7 mouse cellular contexts compared by ENCODE assay signal in genomic region chr11:70015677-70016076, GRCm38 (mm10). TPM values are rescaled to one million over a fixed set of nuclear protein-coding genes. Genes with fewer than 3 reads are reported as not detected.
A peak's percentile ranks its signal among the peaks of the same experiment; 100 is the strongest.
DNase-seq lines count a peak whose midpoint lies in the region; ATAC-seq lines count a peak whose summit lies in the region.

No protein-coding gene starts in this region.

- H3K27ac ChIP-seq in lung, embryonic 15.5 days, result no peak overlapping the region
- H3K27ac ChIP-seq in forebrain, embryonic 15.5 days (replicated peaks), result no peak overlapping the region
- no peak overlapping the region for H3K27ac ChIP-seq in limb, embryonic 13.5 days
- H3K27ac ChIP-seq in neural tube, embryonic 15.5 days (replicated peaks), result peak overlapping the region; percentile 81; the same call in 1 of the 2 replicates

- peak overlapping the region; percentile 61; the same call in 1 of the 2 replicates for H3K4me3 ChIP-seq in lung, embryonic 15.5 days
- peak overlapping the region; percentile 54; the same call in 1 of the 2 replicates for H3K4me3 ChIP-seq in forebrain, embryonic 15.5 days
- peak overlapping the region; percentile 62 for H3K4me3 ChIP-seq in limb, embryonic 13.5 days
- peak overlapping the region; percentile 70 for H3K4me3 ChIP-seq in neural tube, embryonic 15.5 days (replicated peaks)

- DNase-seq in lung, postnatal 25 days (ENCODE audit: low spot score), result no peak
- DNase-seq in adrenal gland, adult (ENCODE audit: inconsistent age in 2 of 2, low spot score in 1 of 2), result no peak
- DNase-seq in embryo, embryonic 9.5 days (ENCODE audit: extremely low spot score), result no peak

- peak overlapping the region; percentile 93 for H3K4me2 ChIP-seq in lung, embryonic 15.5 days
- peak overlapping the region; percentile 74 for H3K4me2 ChIP-seq in forebrain, embryonic 15.5 days (replicated peaks)
- peak overlapping the region; percentile 79 for H3K4me2 ChIP-seq in limb, embryonic 13.5 days (replicated peaks)
- peak overlapping the region; percentile 85 for H3K4me2 ChIP-seq in neural tube, embryonic 15.5 days

- no peak overlapping the region for H3K9ac ChIP-seq in lung, embryonic 15.5 days
- H3K9ac ChIP-seq in forebrain, embryonic 15.5 days (replicated peaks), result no peak overlapping the region; the same call in 1 of the 2 replicates
- 0 out of 2 replicates have a peak overlapping the region, but pooled peaks have one; percentile 83 for H3K9ac ChIP-seq in limb, embryonic 13.5 days
- no peak overlapping the region for H3K9ac ChIP-seq in neural tube, embryonic 15.5 days (replicated peaks)

- WGBS in lung, embryonic 15.5 days, result 61% methylated on average over 6 of the region's 6 CpGs
- 68% methylated on average over 6 of the region's 6 CpGs for WGBS in forebrain, embryonic 15.5 days
- 68% methylated on average over 6 of the region's 6 CpGs for WGBS in limb, embryonic 13.5 days
- WGBS in neural tube, embryonic 15.5 days, result 70% methylated on average over 6 of the region's 6 CpGs

- H3K36me3 ChIP-seq in lung, embryonic 15.5 days, result peaks cover 24% of the 10 kb centered on the region
- H3K36me3 ChIP-seq in forebrain, embryonic 15.5 days, result peaks cover 25% of the 10 kb centered on the region
- H3K36me3 ChIP-seq in limb, embryonic 13.5 days, result peaks cover 34% of the 10 kb centered on the region
- H3K36me3 ChIP-seq in neural tube, embryonic 15.5 days, result peaks cover 28% of the 10 kb centered on the region

- no peaks in the 10 kb centered on the region for H3K9me3 ChIP-seq in lung, embryonic 15.5 days
- no peaks in the 10 kb centered on the region for H3K9me3 ChIP-seq in forebrain, embryonic 15.5 days
- no peaks in the 10 kb centered on the region for H3K9me3 ChIP-seq in limb, embryonic 13.5 days
- no peaks in the 10 kb centered on the region for H3K9me3 ChIP-seq in neural tube, embryonic 15.5 days (replicated peaks)

- peaks cover 53% of the 10 kb centered on the region for H3K4me1 ChIP-seq in lung, embryonic 15.5 days
- peaks cover 50% of the 10 kb centered on the region for H3K4me1 ChIP-seq in forebrain, embryonic 15.5 days
- peaks cover 46% of the 10 kb centered on the region for H3K4me1 ChIP-seq in limb, embryonic 13.5 days
- peaks cover 58% of the 10 kb centered on the region for H3K4me1 ChIP-seq in neural tube, embryonic 15.5 days

- ATAC-seq in lung, embryonic 15.5 days (ENCODE audit: borderline replicate concordance, extremely low read depth, low FRiP score, low TSS enrichment), result no peak
- no peak for ATAC-seq in forebrain, embryonic 15.5 days (replicated peaks)
- ATAC-seq in limb, embryonic 13.5 days (ENCODE audit: low FRiP score, low read depth), result no peak
- ATAC-seq in neural tube, embryonic 15.5 days (ENCODE audit: low FRiP score), result no peak

- no peaks in the 10 kb centered on the region for H3K27me3 ChIP-seq in lung, embryonic 15.5 days
- H3K27me3 ChIP-seq in forebrain, embryonic 15.5 days, result no peaks in the 10 kb centered on the region
- H3K27me3 ChIP-seq in limb, embryonic 13.5 days, result no peaks in the 10 kb centered on the region
- no peaks in the 10 kb centered on the region for H3K27me3 ChIP-seq in neural tube, embryonic 15.5 days (replicated peaks)

RNA-seq across cellular contexts. Expression of gene Acadvl, which starts 0.5 kb away (rescaled TPM):
- polyA plus RNA-seq in lung, embryonic 15.5 days (2015; fragmentation: Nextera tagmentation; extraction: Ambion mirVana), result 73.9 and 81.3 TPM in 2 replicates
- 57.0 and 60.7 TPM in 2 replicates for polyA plus RNA-seq in forebrain, embryonic 15.5 days (2015; fragmentation: Nextera tagmentation; extraction: Ambion mirVana)
- polyA plus RNA-seq in limb, embryonic 13.5 days (2015; fragmentation: Nextera tagmentation; extraction: Ambion mirVana), result 76.0 and 81.1 TPM in 2 replicates
- 61.7 and 65.7 TPM in 2 replicates for polyA plus RNA-seq in neural tube, embryonic 15.5 days (2015; fragmentation: Nextera tagmentation; extraction: Ambion mirVana)

RNA-seq across cellular contexts. Expression of gene Dlg4, which starts 1.1 kb away (rescaled TPM):
- polyA plus RNA-seq in lung, embryonic 15.5 days (2015; fragmentation: Nextera tagmentation; extraction: Ambion mirVana), result 5.6 and 5.9 TPM in 2 replicates
- 27.8 and 29.8 TPM in 2 replicates for polyA plus RNA-seq in forebrain, embryonic 15.5 days (2015; fragmentation: Nextera tagmentation; extraction: Ambion mirVana)
- 14.2 and 14.8 TPM in 2 replicates for polyA plus RNA-seq in limb, embryonic 13.5 days (2015; fragmentation: Nextera tagmentation; extraction: Ambion mirVana)
- 20.1 and 24.7 TPM in 2 replicates for polyA plus RNA-seq in neural tube, embryonic 15.5 days (2015; fragmentation: Nextera tagmentation; extraction: Ambion mirVana)

RNA-seq across cellular contexts. Expression of gene Dvl2, which starts 15.3 kb away (rescaled TPM):
- polyA plus RNA-seq in lung, embryonic 15.5 days (2015; fragmentation: Nextera tagmentation; extraction: Ambion mirVana), result 34.7 and 40.3 TPM in 2 replicates
- 35.3 and 37.5 TPM in 2 replicates for polyA plus RNA-seq in forebrain, embryonic 15.5 days (2015; fragmentation: Nextera tagmentation; extraction: Ambion mirVana)
- polyA plus RNA-seq in limb, embryonic 13.5 days (2015; fragmentation: Nextera tagmentation; extraction: Ambion mirVana), result 54.3 and 59.8 TPM in 2 replicates
- 22.6 and 25.1 TPM in 2 replicates for polyA plus RNA-seq in neural tube, embryonic 15.5 days (2015; fragmentation: Nextera tagmentation; extraction: Ambion mirVana)

RNA-seq across cellular contexts. Expression of gene Phf23, which starts 20.1 kb away (rescaled TPM):
- polyA plus RNA-seq in lung, embryonic 15.5 days (2015; fragmentation: Nextera tagmentation; extraction: Ambion mirVana), result 75.0 and 78.2 TPM in 2 replicates
- 71.5 and 75.6 TPM in 2 replicates for polyA plus RNA-seq in forebrain, embryonic 15.5 days (2015; fragmentation: Nextera tagmentation; extraction: Ambion mirVana)
- 95.9 and 101 TPM in 2 replicates for polyA plus RNA-seq in limb, embryonic 13.5 days (2015; fragmentation: Nextera tagmentation; extraction: Ambion mirVana)
- 53.5 and 57.8 TPM in 2 replicates for polyA plus RNA-seq in neural tube, embryonic 15.5 days (2015; fragmentation: Nextera tagmentation; extraction: Ambion mirVana)

RNA-seq across cellular contexts. Expression of gene Gabarap, which starts 24.7 kb away (rescaled TPM):
- 453 and 455 TPM in 2 replicates for polyA plus RNA-seq in lung, embryonic 15.5 days (2015; fragmentation: Nextera tagmentation; extraction: Ambion mirVana)
- 610 and 626 TPM in 2 replicates for polyA plus RNA-seq in forebrain, embryonic 15.5 days (2015; fragmentation: Nextera tagmentation; extraction: Ambion mirVana)
- 499 and 506 TPM in 2 replicates for polyA plus RNA-seq in limb, embryonic 13.5 days (2015; fragmentation: Nextera tagmentation; extraction: Ambion mirVana)
- 549 and 565 TPM in 2 replicates for polyA plus RNA-seq in neural tube, embryonic 15.5 days (2015; fragmentation: Nextera tagmentation; extraction: Ambion mirVana)
